Mouse (Mus musculus): ENCODE measurements around the gene Plppr3. TPM values are rescaled to one million over a fixed set of nuclear protein-coding genes. Genes with fewer than 3 reads are reported as not detected.

Gene Plppr3
- 14.1 and 14.3 TPM in 2 replicates for polyA plus RNA-seq (2014; fragmentation: Nextera tagmentation; extraction: Ambion mirVana)

DNA sequence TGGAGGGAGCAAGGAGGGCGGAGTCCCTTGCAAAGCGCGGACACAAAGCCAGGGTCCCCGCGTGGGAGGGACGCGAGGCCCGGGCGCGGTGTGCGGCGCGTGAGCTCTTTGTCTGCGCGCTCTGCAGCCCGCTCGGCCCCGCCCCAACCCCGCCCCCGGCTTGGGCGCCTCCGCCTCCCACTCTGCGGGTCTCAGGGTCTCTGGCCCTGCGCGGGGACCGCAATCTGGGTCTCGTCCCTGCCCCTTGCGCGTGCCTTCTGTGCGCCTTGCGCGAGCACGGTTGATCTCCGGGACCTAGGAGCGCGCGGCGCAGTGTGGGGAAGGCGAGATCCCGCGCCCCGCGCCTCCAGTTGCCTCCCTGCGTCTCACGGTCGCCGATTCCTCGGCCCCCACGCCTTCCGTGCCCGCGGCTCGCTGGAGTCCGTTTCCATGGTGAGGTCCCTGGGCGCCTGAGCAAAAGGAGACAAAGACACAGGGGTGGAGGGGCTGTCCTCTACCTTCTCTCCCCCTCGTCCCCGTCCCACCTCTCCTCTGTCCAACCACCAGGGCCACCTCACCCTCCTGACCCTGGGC, at the start of gene Plppr3, which contains the start of gene Prtn3:
Gene Plppr3, minus strand, starts transcription at position 345 of the 573 bp plus-strand sequence.
Gene Prtn3, plus strand, starts transcription at position 187 of the 573 bp plus-strand sequence.
- H3K27ac ChIP-seq (ENCODE audit: low read depth, low read length): no peak within 1 kb of the TSS
- peaks cover 9% of the 10 kb centered on the region for H3K4me1 ChIP-seq (ENCODE audit: control insufficient read depth, insufficient read depth, low read length)
- no peaks in the 10 kb centered on the region for H3K9me3 ChIP-seq (replicated peaks; ENCODE audit: control insufficient read depth, low read length)
- H3K27me3 ChIP-seq (ENCODE audit: control insufficient read depth, insufficient read depth, low read length): peaks cover 8% of the 10 kb centered on the region; the same call in 1 of the 2 replicates
- H3K9ac ChIP-seq (ENCODE audit: low read depth, low read length): peak within 1 kb of the TSS; percentile 64
- no peaks in the 10 kb centered on the region for H3K36me3 ChIP-seq (ENCODE audit: control insufficient read depth, insufficient read depth, low read length)
- H3K4me3 ChIP-seq (ENCODE audit: low read depth, low read length): peak within 1 kb of the TSS; percentile 69
- peak within 1 kb of the TSS; percentile 74 for H3K4me2 ChIP-seq
- peak; percentile 50 for ATAC-seq (replicated peaks; ENCODE audit: insufficient number of reproducible peaks, low FRiP score, low TSS enrichment)
- WGBS (ENCODE audit: insufficient replicate concordance): 0% methylated on average over 42 of the region's 57 CpGs

DNA sequence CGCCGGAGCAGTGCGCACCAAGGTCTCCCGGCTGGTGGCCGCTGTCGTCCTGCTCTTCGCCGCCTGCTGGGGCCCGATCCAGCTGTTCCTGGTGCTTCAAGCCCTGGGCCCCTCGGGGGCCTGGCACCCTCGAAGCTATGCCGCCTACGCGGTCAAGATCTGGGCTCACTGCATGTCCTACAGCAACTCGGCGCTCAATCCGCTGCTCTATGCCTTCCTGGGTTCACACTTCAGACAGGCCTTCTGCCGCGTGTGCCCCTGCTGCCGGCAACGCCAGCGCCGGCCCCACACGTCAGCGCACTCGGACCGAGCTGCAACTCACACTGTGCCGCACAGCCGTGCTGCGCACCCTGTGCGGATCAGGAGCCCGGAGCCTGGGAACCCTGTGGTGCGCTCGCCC, 47.1 kb upstream of the Plppr3 start:
- ATAC-seq (replicated peaks; ENCODE audit: insufficient number of reproducible peaks, low FRiP score, low TSS enrichment): no peak
- H3K4me3 ChIP-seq (ENCODE audit: low read depth, low read length): peak overlapping the region; percentile 39
- H3K9ac ChIP-seq (ENCODE audit: low read depth, low read length): no peak overlapping the region
- H3K36me3 ChIP-seq (ENCODE audit: control insufficient read depth, insufficient read depth, low read length): no peaks in the 10 kb centered on the region
- peaks cover 63% of the 10 kb centered on the region for H3K27me3 ChIP-seq (ENCODE audit: control insufficient read depth, insufficient read depth, low read length)
- H3K9me3 ChIP-seq (replicated peaks; ENCODE audit: control insufficient read depth, low read length): no peaks in the 10 kb centered on the region
- H3K4me1 ChIP-seq (ENCODE audit: control insufficient read depth, insufficient read depth, low read length): peaks cover 40% of the 10 kb centered on the region
- no peak overlapping the region for H3K27ac ChIP-seq (ENCODE audit: low read depth, low read length)
- H3K4me2 ChIP-seq: peak overlapping the region; percentile 63
- WGBS (ENCODE audit: insufficient replicate concordance): under 1% methylated on average over 34 of the region's 34 CpGs

GRCm38 (mm10) chr10:79920958-79921535, 46.6 kb upstream of the Plppr3 start, which contains the start of gene R3hdm4:
R3hdm4 (minus strand) TSS chr10:79921208.
- peak within 1 kb of the TSS; percentile 39 for H3K4me3 ChIP-seq (ENCODE audit: low read depth, low read length)
- H3K9ac ChIP-seq (ENCODE audit: low read depth, low read length): no peak within 1 kb of the TSS
- no peak for ATAC-seq (replicated peaks; ENCODE audit: insufficient number of reproducible peaks, low FRiP score, low TSS enrichment)
- H3K9me3 ChIP-seq (replicated peaks; ENCODE audit: control insufficient read depth, low read length): no peaks in the 10 kb centered on the region
- peak within 1 kb of the TSS; percentile 63 for H3K4me2 ChIP-seq
- WGBS (ENCODE audit: insufficient replicate concordance): 9% methylated on average over 41 of the region's 41 CpGs
- peaks cover 63% of the 10 kb centered on the region for H3K27me3 ChIP-seq (ENCODE audit: control insufficient read depth, insufficient read depth, low read length)
- H3K36me3 ChIP-seq (ENCODE audit: control insufficient read depth, insufficient read depth, low read length): no peaks in the 10 kb centered on the region
- H3K27ac ChIP-seq (ENCODE audit: low read depth, low read length): no peak within 1 kb of the TSS
- peaks cover 37% of the 10 kb centered on the region for H3K4me1 ChIP-seq (ENCODE audit: control insufficient read depth, insufficient read depth, low read length)

- Histone ChIP-seq H3K9me3 (replicated peaks; ENCODE audit: control insufficient read depth, low read length) (no peaks in the 10 kb centered on the region), H3K27me3 (ENCODE audit: control insufficient read depth, insufficient read depth, low read length) (peaks cover 63% of the 10 kb centered on the region), H3K36me3 (ENCODE audit: control insufficient read depth, insufficient read depth, low read length) (no peaks in the 10 kb centered on the region), H3K4me2 (peak overlapping the region; percentile 63; the same call in 1 of the 2 replicates), H3K4me3 (ENCODE audit: low read depth, low read length) (peak overlapping the region; percentile 39), H3K4me1 (ENCODE audit: control insufficient read depth, insufficient read depth, low read length) (peaks cover 38% of the 10 kb centered on the region), H3K9ac (ENCODE audit: low read depth, low read length) (no peak overlapping the region), H3K27ac (ENCODE audit: low read depth, low read length) (no peak overlapping the region)
- WGBS (ENCODE audit: insufficient replicate concordance): 24% methylated on average over 26 of the region's 26 CpGs
- no peak for ATAC-seq (replicated peaks; ENCODE audit: insufficient number of reproducible peaks, low FRiP score, low TSS enrichment)
These were observed 45.8 kb upstream of the Plppr3 start for GRCm38 (mm10) chr10:79920056-79920890.

DNA sequence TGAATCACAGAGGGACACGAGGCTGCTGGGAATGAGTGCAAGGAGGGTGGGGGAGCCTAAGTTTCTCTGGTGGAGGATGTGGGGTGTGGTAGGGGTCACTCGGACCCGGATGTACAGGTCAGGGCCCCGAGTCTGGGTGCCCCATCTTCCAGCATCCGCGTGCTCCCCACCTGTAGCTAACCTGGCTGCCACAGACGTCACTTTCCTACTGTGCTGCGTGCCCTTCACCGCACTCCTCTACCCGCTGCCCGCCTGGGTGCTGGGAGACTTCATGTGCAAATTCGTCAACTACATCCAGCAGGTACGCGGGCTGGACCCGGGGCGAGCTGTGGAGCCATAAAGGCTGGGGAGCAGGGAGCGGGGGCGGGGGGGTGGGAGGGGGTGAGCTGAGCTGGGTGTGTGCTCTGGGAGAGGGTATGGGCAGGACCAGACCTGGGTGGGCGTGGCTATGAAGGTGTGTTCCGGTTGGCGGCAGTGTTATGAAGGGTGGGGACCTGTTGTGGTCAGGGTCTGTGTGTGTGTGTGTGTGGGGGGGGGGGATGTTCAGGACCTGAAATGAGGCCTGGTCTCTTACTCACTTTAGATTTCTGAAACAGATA, 44.9 kb upstream of the Plppr3 start:
- no peaks in the 10 kb centered on the region for H3K9me3 ChIP-seq (replicated peaks; ENCODE audit: control insufficient read depth, low read length)
- WGBS (ENCODE audit: insufficient replicate concordance): 4% methylated on average over 21 of the region's 21 CpGs
- H3K4me3 ChIP-seq (ENCODE audit: low read depth, low read length): peak overlapping the region; percentile 19; the same call in 1 of the 2 replicates
- H3K27ac ChIP-seq (ENCODE audit: low read depth, low read length): no peak overlapping the region
- H3K36me3 ChIP-seq (ENCODE audit: control insufficient read depth, insufficient read depth, low read length): no peaks in the 10 kb centered on the region
- H3K9ac ChIP-seq (ENCODE audit: low read depth, low read length): peak overlapping the region; percentile 28; the same call in 1 of the 2 replicates
- peak overlapping the region; percentile 60 for H3K4me2 ChIP-seq
- no peak for ATAC-seq (replicated peaks; ENCODE audit: insufficient number of reproducible peaks, low FRiP score, low TSS enrichment)
- H3K4me1 ChIP-seq (ENCODE audit: control insufficient read depth, insufficient read depth, low read length): peaks cover 46% of the 10 kb centered on the region
- H3K27me3 ChIP-seq (ENCODE audit: control insufficient read depth, insufficient read depth, low read length): peaks cover 63% of the 10 kb centered on the region

DNA sequence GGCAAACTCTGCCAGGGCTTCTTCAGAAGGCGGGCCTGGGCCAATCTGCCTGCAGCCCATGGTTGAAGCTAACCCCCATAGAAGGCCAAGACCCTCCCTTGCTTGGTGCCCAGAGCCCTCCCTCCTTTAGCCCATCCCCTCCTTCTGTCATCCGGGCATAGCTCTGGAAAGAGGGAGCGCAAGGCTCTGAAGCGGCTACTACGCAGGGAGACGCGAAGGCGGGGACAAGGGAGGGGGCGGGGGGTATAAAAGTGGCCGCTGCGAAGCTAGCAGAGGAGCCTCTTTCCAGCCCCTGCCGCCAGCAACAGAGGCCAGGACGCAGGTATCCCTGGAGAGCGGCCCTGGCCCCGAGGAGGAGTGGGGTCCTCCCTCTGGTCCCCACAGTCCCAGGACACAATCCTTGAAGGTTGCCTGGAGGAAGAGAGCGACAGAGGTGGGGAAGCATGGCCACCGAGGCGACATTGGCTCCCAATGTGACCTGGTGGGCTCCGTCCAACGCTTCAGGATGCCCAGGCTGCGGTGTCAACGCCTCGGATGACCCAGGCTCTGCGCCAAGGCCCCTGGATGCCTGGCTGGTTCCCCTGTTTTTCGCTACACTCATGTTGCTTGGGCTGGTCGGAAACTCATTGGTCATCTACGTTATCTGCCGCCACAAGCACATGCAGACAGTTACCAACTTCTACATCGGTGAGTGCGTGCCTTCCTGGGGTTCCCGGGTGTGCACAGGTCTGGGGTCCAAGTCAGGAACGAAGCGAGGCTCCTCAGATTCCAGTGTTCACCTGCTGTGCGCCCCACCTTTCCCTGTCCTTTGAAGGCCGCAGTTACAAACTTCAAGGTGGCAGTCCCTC, 44.0 kb upstream of the Plppr3 start:
- H3K9me3 ChIP-seq (replicated peaks; ENCODE audit: control insufficient read depth, low read length): no peaks in the 10 kb centered on the region
- peaks cover 61% of the 10 kb centered on the region for H3K27me3 ChIP-seq (ENCODE audit: control insufficient read depth, insufficient read depth, low read length)
- no peak overlapping the region for H3K27ac ChIP-seq (ENCODE audit: low read depth, low read length)
- 5% methylated on average over 35 of the region's 35 CpGs for WGBS (ENCODE audit: insufficient replicate concordance)
- H3K36me3 ChIP-seq (ENCODE audit: control insufficient read depth, insufficient read depth, low read length): no peaks in the 10 kb centered on the region
- no peak for ATAC-seq (replicated peaks; ENCODE audit: insufficient number of reproducible peaks, low FRiP score, low TSS enrichment)
- H3K4me1 ChIP-seq (ENCODE audit: control insufficient read depth, insufficient read depth, low read length): peaks cover 51% of the 10 kb centered on the region
- peak overlapping the region; percentile 31; the same call in 1 of the 2 replicates for H3K9ac ChIP-seq (ENCODE audit: low read depth, low read length)
- peak overlapping the region; percentile 60 for H3K4me2 ChIP-seq
- H3K4me3 ChIP-seq (ENCODE audit: low read depth, low read length): peak overlapping the region; percentile 13

- no peak overlapping the region for H3K27ac ChIP-seq (ENCODE audit: low read depth, low read length)
- WGBS (ENCODE audit: insufficient replicate concordance): 62% methylated on average over 5 of the region's 5 CpGs
- peaks cover 51% of the 10 kb centered on the region for H3K4me1 ChIP-seq (ENCODE audit: control insufficient read depth, insufficient read depth, low read length)
- no peak for ATAC-seq (replicated peaks; ENCODE audit: insufficient number of reproducible peaks, low FRiP score, low TSS enrichment)
- H3K4me2 ChIP-seq: peak overlapping the region; percentile 87
- H3K9me3 ChIP-seq (replicated peaks; ENCODE audit: control insufficient read depth, low read length): no peaks in the 10 kb centered on the region
- no peak overlapping the region for H3K9ac ChIP-seq (ENCODE audit: low read depth, low read length)
- H3K4me3 ChIP-seq (ENCODE audit: low read depth, low read length): peak overlapping the region; percentile 80
- peaks cover 52% of the 10 kb centered on the region for H3K27me3 ChIP-seq (ENCODE audit: control insufficient read depth, insufficient read depth, low read length)
- H3K36me3 ChIP-seq (ENCODE audit: control insufficient read depth, insufficient read depth, low read length): no peaks in the 10 kb centered on the region
These were observed 43.2 kb upstream of the Plppr3 start for GRCm38 (mm10) chr10:79917532-79918100.
